Mouse (Mus musculus) frontal cortex, postnatal 10 days (tissue): ENCODE measurements at regions not wholly inside any gene's neighbourhood (a gene's known extent, or its start where the extent isn't known, plus 50 kb on each side); places are given as distances from the start of the nearest gene placed in this dataset.

Experiments used
- DNase-seq, 2 experiments: peaks; one replicate each; pipeline ENCODE4 v3.0.0; 2022; ENCODE audit warnings: low spot score in 2 of 2, mixed read lengths in 1 of 2

DNA sequence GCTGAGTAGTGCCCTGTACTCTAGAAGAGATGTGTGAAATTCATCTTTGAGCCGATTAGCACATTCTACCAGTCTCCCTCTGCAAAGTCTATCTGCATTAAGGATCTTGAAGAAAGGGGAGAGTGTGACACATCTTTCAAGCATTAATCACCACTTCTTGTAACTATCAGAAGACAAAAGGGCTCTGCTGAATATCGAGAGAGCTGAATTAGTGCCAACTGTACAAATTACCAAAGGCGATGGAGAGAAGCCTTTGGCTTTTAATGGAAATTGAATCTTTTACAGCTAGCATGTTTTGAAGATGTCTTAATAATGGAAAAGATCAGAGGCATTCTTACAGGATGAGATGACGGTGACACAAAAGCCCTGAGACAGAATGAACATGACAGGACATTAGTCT lies 97.2 kb upstream of the Pam start:
- DNase-seq: no peak

DNA sequence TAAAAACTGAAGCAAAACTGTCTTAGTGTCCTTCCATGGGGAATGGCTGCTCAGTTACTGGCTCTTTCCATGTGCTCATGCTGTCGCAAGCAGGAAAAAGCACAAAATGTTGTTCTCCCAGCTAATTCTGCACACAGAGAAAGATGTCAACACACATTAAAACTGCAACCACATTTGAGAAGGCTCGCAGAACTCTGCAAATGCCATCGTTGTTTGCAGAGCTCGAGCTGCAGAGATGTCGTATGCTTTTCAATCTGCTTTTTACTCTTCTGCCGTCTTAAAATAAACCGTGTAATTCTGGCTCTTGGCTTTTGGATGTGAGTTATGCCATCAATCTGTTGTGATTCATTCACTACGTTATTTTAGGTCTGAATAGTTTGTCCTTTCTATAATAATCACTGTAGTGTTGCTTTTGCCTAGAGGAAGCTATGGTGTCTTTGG lies 96.6 kb upstream of the Pam start:
- peak; percentile 24 to 41 for DNase-seq

DNA sequence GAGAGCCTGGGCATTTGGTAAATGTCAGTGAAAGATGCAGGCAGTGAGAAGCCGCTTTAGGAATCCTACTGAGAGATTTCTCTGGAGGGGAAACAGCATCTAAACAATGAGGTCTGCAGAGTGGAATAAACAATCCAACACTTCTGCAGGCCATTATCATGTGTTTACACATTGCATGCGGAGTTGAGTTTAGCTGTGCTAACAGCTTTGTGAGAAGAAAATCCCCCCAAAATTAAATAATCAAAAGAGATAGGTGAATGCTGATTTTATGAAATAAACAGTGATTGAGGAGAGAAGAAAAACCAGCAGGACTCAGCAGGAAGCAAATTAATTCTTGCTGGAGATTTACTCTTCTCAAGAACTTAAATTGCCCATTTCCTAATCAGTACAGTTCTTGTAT lies 95.9 kb upstream of the Pam start:
- DNase-seq: no peak

DNA sequence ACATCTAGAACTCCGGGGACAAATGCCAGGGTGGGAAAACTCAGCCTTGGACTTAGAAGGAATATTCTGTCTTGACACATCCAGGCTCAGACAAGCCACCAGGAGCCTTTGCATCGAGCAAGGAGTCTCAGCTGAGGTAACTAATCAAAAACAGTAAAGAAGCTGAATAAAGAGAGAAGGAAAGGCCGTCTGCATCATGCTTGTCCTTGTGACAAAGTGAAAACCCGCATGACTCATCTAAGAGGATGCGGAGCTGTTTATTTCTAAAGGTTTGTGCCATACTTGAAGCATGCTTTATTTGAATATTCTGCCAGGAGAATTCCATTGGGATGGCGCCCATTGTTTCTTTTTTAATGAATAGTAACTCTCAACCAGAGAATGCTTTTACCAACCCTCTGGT lies 95.3 kb upstream of the Pam start:
- no peak for DNase-seq

DNA sequence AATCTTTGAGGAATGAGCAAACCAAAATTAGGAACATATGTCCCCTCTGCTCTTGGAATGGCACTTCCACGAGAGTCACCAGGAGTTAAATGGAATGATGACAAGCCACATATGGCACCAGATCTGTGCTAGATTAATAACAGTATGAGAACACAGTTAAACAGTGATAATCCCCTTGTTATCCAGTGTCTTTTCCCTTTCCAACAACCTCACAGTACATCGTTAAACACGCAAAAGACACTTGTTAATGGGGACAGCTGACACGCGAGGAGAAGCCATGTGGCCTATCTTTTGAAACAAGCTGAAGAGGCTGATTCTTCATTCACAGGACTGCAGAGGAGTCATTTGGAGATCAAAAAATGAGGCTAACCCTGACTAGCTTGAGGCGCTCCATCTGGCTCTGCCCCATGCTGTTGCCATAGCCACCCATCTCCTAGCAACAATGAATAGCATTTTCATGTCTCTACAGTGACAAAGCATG lies 94.6 kb upstream of the Pam start:
- peak; percentile 46 to 52 for DNase-seq

DNA sequence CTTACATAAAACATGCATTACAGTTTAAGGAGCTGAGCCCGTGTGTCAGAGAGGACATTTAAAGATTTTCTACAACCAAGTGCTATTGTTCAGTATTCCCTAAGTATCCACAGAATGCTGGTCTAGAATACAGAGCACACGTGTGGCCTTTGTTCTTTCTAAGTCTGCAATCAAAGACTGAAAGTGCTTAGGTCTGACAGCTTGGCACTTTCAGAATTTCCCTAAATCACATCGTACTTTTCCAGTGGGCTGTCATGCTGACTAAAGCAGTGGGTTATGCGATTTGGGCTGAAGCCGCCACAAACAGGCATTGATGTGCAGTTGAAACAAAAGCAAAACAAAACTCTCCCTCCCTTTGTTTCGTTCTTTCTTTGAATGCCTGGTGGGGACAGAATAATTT lies 84.9 kb upstream of the Pam start:
- DNase-seq: no peak

DNA sequence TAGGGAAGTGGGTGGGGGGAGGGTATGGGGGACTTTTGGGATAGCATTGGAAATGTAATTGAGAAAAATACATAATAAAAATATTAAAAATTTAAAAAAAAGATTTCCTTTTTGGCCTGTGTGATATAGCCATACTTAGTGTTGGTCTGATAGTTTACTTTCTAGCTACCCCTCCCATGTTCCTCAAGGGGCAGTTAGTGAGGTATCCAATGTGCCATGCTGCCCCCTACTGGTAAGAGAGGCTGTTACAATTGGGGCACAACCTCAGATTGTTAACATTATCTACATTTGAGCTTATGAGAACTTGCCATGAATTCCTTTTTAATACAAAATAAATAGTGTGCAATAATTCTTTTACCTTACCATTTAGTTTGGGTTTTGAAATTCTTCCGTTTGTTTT lies 83.6 kb upstream of the Pam start:
- DNase-seq: no peak

DNA sequence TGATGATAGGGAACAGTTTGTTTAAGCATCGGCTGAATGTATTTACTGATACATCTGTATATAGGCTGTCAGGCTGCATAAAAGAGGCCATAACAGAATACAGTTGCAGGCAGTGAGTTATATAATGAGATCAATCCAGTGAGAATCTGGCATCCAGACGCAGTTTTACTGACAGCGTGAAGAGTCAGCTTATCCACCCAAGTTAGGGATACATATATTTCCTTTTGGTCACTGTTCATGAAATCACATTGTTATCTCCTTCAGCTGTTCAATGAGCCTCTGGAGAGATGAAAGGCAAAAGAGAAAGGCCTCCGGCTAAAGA lies 79.3 kb upstream of the Pam start:
- no peak for DNase-seq

DNA sequence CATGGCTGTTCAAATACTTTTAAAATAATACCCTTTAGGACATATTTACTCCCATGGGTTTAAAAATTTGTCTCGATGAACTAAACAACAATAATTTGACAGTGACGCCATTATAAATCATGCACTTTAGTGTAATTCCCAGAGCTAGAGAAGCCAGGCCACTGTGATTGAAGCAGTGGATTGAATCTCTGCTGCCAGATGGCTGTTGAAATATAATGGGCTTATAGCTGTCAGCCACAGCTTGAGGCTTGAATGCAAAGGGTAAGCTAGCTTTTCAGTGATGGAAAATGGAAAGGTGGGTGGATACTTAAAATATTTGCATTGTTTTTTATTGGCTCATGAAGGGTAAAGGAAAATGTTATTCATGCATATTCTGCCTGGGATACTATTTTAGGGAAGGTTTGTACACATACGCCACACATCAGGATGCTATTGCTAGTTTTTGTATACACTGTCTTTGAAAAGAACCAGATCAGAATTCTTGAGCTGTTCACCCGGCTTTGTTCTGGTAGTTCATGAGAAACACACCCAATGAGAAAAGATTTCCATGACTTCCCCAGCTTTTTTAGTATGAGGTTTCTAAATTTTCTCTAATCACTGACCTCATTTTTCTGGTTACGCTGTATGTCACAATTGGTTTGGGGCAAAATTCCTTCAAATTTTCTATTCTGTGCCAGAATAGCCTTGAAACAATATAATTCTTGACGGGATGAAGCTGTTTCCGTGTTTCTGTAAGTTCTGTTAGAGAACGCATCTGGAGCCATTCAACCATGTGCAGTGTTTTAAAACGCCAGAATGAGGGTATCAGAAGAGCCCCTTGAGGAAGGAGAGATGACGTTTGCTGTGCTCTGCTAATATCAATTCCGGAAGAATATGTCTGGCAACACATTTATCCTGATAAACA lies 78.7 kb upstream of the Pam start:
- no peak for DNase-seq

DNA sequence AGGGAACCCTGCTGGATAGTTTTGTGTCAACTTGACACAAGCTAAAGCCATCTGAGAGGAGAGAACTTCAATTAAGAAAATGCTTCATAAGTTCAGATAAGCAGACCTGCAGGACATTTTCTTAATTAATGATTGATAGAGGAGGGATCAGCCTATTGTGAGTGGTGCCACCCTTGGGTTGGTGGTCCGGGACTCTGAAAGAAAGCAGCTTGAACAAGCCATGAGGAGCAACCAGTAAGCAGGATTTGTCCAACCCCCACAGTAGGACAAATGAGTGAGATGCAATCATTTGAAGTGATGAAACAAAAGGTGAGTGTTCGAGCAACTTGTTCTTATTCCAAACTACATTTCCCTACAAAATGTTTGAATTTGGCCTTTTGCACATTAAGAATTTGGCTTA lies 78.0 kb upstream of the Pam start:
- no peak for DNase-seq

DNA sequence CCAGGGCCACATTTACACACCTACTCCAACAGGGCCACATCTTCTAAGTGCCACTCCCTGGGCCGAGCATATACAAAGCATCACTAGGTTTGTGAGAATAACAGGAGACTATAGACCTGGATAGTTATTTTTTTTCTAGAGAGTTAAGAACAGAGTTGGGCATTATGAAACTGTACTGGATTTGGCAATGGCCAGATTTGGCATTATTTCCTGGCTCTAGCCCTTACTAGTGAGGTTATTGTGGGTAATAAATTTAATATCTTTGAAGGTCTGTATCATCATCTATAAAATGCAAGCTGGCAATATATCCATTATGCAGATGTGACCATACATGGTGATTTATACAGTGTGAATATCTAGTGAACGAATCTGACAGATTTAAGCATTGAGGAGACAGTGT lies 75.8 kb upstream of the Pam start:
- no peak for DNase-seq

DNA sequence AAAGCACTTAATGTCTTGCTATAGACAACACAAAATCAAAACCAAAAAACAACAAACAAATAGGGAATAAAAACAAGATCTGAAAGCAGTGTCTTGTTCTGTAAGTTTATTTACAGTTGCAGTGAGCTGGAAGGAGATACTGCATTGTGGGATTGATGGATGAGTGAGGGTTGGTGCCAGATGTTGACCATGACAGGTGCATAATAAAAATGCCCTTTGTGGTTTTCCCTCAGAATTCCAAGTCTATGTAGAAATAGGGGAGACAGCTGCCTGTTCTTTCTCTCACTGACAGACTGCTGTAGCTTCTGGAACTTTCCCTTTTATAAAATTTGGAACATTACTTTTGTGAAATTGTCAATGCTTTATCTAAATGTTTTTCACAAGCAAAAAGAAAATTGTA lies 73.9 kb upstream of the Pam start:
- no peak for DNase-seq

DNA sequence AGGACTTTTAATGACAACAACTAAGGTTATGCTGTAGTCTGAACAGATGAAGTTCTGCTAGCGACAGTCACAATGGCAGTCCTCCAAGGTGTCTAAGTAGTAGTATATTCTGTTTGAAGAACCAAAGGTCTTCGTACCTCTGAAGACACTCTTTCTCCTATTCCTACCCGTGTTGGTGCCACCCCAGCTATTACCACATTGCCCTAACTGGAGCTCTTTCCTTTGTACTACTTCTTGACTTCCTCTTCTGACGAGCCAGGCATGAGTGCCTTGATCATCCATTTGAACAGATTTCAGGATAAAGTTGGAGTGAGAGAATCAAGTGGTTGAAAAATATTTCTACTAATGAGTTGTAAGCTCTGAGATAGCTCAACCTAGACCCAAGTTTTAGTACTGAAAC lies 72.4 kb upstream of the Pam start:
- DNase-seq: no peak

DNA sequence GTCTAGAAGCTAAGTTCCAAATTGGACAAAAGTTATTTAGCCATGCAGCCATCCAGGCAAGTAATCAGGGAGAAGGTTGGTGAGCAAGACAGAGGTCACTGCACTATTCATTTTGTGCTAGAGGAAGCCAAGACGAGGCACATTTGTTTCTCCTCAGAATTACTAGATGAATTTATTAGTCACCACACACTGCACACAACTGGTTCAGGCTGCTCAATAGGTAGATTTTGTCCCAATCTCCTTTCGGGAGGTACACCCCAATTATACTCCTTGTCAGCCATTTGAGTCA lies 67.1 kb upstream of the Pam start:
- DNase-seq: no peak

DNA sequence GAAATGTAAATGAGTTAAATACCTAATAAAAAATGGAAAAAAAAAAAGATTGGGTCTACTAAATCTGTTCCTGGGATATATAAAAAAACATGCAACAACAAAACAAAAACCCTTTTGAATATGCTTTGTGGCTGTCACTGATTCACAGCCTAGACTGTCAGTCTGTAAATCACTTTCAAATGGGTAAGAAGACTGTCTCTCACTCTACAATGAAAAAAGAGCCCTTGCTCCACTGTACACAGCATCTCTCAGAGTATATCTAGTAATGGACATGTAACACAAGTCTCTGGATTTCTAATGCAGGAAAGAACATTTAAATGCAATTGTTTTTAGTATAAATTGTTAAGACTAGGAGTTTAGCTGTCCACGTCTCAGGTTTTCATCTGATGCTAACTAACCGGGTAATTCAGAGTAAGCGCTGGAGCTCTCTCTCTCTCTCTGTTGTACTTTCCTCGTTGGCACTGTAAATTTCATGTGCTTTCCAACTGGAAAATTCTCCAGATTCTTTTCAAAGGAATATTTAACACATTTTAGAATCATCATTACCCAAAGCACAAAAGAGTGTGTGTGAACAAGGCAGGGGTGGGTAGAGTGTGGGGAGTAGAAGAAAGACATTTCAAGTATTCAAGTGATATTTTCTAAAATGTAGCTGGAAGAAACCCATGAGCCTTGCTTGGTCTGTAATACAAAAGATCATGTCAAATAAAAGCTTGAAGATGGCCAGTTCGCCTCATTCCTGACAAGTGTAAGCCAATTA lies 66.6 kb upstream of the Pam start:
- no peak for DNase-seq

DNA sequence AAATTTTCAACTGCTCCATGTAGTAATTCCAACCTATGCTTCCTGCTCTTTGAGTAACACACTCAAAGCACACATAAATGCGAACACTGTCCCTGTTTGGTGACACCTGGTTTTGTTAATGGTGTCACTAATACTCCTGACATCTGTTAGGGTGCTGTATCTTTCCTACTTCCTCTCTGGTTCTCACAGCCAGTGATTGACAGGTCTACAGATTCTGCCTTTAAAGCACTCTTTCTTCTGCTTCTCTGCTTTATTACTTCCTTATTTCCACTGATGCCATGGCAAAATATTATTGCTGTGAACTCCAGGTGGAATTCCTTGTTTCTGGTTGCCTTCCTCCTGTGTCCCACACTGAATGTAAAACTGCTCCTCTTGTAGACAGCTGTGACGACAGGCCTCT lies 63.5 kb upstream of the Pam start:
- DNase-seq: no peak

DNA sequence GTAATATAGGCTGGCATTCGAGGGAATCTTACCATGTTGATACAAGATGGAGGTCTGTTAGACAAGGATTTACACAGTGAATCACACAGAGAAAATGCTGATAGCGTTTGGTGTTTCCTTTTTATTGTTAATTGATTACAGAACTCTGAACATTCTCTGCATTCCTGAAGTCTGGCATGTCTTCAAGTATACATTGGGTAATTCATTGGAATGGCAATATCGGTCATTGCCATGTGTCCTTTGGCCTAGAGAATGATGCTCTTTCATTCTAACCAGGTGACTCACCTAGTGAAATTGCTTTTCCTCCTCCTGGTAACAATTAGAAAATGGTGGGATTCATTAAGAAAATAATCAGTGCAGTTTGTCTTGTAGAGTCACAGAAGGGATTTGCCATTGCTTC lies 51.9 kb upstream of the Pam start:
- no peak for DNase-seq
